Mouse (Mus musculus): Measurements from ENCODE around the gene Mdga1. TPM values are rescaled to one million over a fixed set of nuclear protein-coding genes. Genes with fewer than 3 reads are reported as not detected.

Gene Mdga1
- polyA plus RNA-seq, 1 experiment from 2014 or later = 2.5 TPM

DNA sequence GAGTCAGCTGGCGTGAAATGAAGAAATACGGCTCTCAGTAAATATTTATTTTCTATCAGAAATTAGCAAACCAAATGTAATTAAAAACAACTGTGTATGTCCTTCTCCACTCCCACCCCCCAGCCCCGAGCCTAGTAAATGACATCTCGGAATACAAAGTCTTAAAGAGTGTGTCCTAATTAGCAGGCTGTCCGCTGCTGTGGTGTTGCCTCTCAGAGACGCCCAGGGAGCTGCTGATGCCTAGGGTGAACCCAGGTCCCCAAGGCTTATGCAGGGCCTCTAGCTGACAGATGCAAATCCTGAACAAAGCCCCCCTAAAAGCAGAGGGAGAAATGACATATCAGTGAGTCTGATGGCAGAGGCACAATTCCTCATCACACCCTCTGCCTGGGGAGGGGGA lies 155.1 kb downstream of the Mdga1 start:
- H3K9me3 ChIP-seq (ENCODE audit: control insufficient read depth, low read length) = no peaks in the 10 kb centered on the region
- DNase-seq (ENCODE audit: low spot score) = no peak
- H3K4me2 ChIP-seq (ENCODE audit: low read depth) = no peak overlapping the region
- H3K4me3 ChIP-seq (ENCODE audit: low read depth, low read length) = no peak overlapping the region
- no peak for ATAC-seq (ENCODE audit: insufficient read depth, low FRiP score, low TSS enrichment)
- H3K9ac ChIP-seq (ENCODE audit: low read length) = no peak overlapping the region
- no peaks in the 10 kb centered on the region for H3K36me3 ChIP-seq (ENCODE audit: control insufficient read depth, insufficient read depth, low read length)
- no peaks in the 10 kb centered on the region for H3K4me1 ChIP-seq (ENCODE audit: control insufficient read depth, insufficient read depth, low read length)
- no peak overlapping the region for H3K27ac ChIP-seq (ENCODE audit: low read depth, low read length)
- no peaks in the 10 kb centered on the region for H3K27me3 ChIP-seq (ENCODE audit: control insufficient read depth, insufficient read depth, low read length)
- WGBS = 53% methylated on average over 6 of the region's 6 CpGs

DNA sequence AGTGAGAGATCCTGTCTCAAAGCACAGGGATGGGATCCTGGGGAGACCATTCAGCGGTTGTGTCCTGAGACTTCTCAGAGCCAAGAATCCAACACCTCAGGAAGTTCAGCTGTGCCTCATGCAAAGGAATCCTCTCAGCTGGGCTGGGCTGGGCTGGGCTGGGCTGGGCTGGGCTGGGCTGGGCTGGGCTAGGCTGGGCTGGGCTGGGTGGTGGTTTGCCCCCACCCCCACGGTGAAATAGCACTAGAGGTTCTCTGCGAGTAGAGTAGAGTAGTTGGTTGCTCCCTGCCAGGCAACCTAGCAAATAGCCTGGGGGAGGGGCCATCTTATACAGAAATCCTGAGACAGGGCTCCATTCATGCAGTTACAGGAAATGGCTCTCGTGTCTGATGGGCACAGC lies 156.6 kb downstream of the Mdga1 start:
- no peak for DNase-seq (ENCODE audit: low spot score)
- Histone ChIP-seq H3K36me3 (ENCODE audit: control insufficient read depth, insufficient read depth, low read length) (no peaks in the 10 kb centered on the region), H3K4me1 (ENCODE audit: control insufficient read depth, insufficient read depth, low read length) (no peaks in the 10 kb centered on the region), H3K27me3 (ENCODE audit: control insufficient read depth, insufficient read depth, low read length) (no peaks in the 10 kb centered on the region), H3K9me3 (ENCODE audit: control insufficient read depth, low read length) (no peaks in the 10 kb centered on the region), H3K4me3 (ENCODE audit: low read depth, low read length) (no peak overlapping the region), H3K4me2 (ENCODE audit: low read depth) (no peak overlapping the region), H3K9ac (ENCODE audit: low read length) (no peak overlapping the region), H3K27ac (ENCODE audit: low read depth, low read length) (no peak overlapping the region)
- ATAC-seq (ENCODE audit: insufficient read depth, low FRiP score, low TSS enrichment) = no peak
- WGBS = 19% methylated on average over 4 of the region's 4 CpGs

DNA sequence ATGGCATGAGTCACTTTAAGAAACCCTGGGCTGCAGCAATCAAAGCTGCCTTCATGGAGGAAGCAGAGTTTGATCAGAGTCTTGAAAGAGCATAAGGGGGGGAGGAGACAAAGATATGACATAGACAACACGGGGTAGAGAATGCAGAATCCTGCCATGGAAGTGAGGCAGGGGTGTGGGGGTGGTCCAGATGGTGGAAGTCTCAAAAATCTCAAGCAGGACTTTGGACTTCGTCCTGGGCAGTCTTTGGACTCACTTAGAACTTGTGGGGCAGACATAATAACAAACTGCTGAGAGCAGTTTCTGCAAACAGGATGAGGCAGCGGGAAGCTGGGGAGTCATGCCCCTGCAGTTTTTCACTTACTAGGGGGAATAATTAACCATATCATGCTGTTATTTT lies 166.3 kb downstream of the Mdga1 start:
- ATAC-seq (ENCODE audit: insufficient read depth, low FRiP score, low TSS enrichment) (no peak), DNase-seq (ENCODE audit: low spot score) (no peak)
- Histone ChIP-seq H3K9me3 (ENCODE audit: control insufficient read depth, low read length) (no peaks in the 10 kb centered on the region), H3K9ac (ENCODE audit: low read length) (no peak overlapping the region), H3K4me2 (ENCODE audit: low read depth) (no peak overlapping the region), H3K4me1 (ENCODE audit: control insufficient read depth, insufficient read depth, low read length) (no peaks in the 10 kb centered on the region), H3K4me3 (ENCODE audit: low read depth, low read length) (no peak overlapping the region), H3K27ac (ENCODE audit: low read depth, low read length) (no peak overlapping the region), H3K36me3 (ENCODE audit: control insufficient read depth, insufficient read depth, low read length) (no peaks in the 10 kb centered on the region), H3K27me3 (ENCODE audit: control insufficient read depth, insufficient read depth, low read length) (no peaks in the 10 kb centered on the region)
- WGBS = 80% methylated on average over 3 of the region's 3 CpGs

- H3K4me3 ChIP-seq (ENCODE audit: low read depth, low read length) = no peak overlapping the region
- no peak overlapping the region for H3K4me2 ChIP-seq (ENCODE audit: low read depth)
- no peak overlapping the region for H3K9ac ChIP-seq (ENCODE audit: low read length)
- H3K4me1 ChIP-seq (ENCODE audit: control insufficient read depth, insufficient read depth, low read length) = 0 out of 2 replicates have a peak, but pooled peaks cover 6% of the 10 kb centered on the region
- H3K27me3 ChIP-seq (ENCODE audit: control insufficient read depth, insufficient read depth, low read length) = no peaks in the 10 kb centered on the region
- peak; percentile 70 for DNase-seq (ENCODE audit: low spot score)
- H3K27ac ChIP-seq (ENCODE audit: low read depth, low read length) = no peak overlapping the region
- no peak for ATAC-seq (ENCODE audit: insufficient read depth, low FRiP score, low TSS enrichment)
- 25% methylated on average over 4 of the region's 4 CpGs for WGBS
- H3K36me3 ChIP-seq (ENCODE audit: control insufficient read depth, insufficient read depth, low read length) = no peaks in the 10 kb centered on the region
- H3K9me3 ChIP-seq (ENCODE audit: control insufficient read depth, low read length) = no peaks in the 10 kb centered on the region
Measured at GRCm38 (mm10) chr17:29801358-29801757, 168.5 kb downstream of the Mdga1 start.

DNA sequence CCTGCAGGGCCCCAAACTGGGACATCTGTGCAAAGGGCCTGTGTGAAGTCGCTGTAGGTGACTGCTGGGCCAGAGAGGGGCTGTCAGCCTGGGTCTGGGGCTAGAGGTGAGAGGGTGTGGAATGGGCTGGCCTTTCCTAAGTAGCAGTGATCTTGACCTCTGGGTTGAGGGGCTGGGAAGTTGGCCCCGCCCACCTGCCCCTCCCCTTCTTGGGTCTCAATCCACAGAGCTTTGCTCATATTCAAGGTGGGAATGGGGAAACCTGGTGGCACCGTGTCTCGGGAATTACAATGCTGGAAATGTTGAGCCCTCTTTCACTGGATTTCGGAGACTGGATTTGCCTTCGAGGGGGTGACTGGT lies 169.8 kb downstream of the Mdga1 start:
- no peak overlapping the region for H3K4me2 ChIP-seq (ENCODE audit: low read depth)
- H3K4me1 ChIP-seq (ENCODE audit: control insufficient read depth, insufficient read depth, low read length) = peaks cover 14% of the 10 kb centered on the region
- H3K9me3 ChIP-seq (ENCODE audit: control insufficient read depth, low read length) = no peaks in the 10 kb centered on the region
- ATAC-seq (ENCODE audit: insufficient read depth, low FRiP score, low TSS enrichment) = no peak
- DNase-seq (ENCODE audit: low spot score) = no peak
- H3K4me3 ChIP-seq (ENCODE audit: low read depth, low read length) = no peak overlapping the region
- H3K27ac ChIP-seq (ENCODE audit: low read depth, low read length) = no peak overlapping the region
- no peaks in the 10 kb centered on the region for H3K27me3 ChIP-seq (ENCODE audit: control insufficient read depth, insufficient read depth, low read length)
- no peak overlapping the region for H3K9ac ChIP-seq (ENCODE audit: low read length)
- H3K36me3 ChIP-seq (ENCODE audit: control insufficient read depth, insufficient read depth, low read length) = no peaks in the 10 kb centered on the region
- WGBS = 48% methylated on average over 6 of the region's 6 CpGs

- Histone ChIP-seq H3K4me3 (ENCODE audit: low read depth, low read length) (no peak overlapping the region), H3K4me2 (ENCODE audit: low read depth) (no peak overlapping the region), H3K4me1 (ENCODE audit: control insufficient read depth, insufficient read depth, low read length) (peaks cover 20% of the 10 kb centered on the region), H3K9ac (ENCODE audit: low read length) (no peak overlapping the region), H3K27me3 (ENCODE audit: control insufficient read depth, insufficient read depth, low read length) (no peaks in the 10 kb centered on the region), H3K36me3 (ENCODE audit: control insufficient read depth, insufficient read depth, low read length) (no peaks in the 10 kb centered on the region), H3K27ac (ENCODE audit: low read depth, low read length) (no peak overlapping the region), H3K9me3 (ENCODE audit: control insufficient read depth, low read length) (no peaks in the 10 kb centered on the region)
- DNase-seq (ENCODE audit: low spot score) (no peak), ATAC-seq (ENCODE audit: insufficient read depth, low FRiP score, low TSS enrichment) (no peak)
- 68% methylated on average over 21 of the region's 21 CpGs for WGBS
Measured at GRCm38 (mm10) chr17:29799398-29800095, 170.3 kb downstream of the Mdga1 start.

DNA sequence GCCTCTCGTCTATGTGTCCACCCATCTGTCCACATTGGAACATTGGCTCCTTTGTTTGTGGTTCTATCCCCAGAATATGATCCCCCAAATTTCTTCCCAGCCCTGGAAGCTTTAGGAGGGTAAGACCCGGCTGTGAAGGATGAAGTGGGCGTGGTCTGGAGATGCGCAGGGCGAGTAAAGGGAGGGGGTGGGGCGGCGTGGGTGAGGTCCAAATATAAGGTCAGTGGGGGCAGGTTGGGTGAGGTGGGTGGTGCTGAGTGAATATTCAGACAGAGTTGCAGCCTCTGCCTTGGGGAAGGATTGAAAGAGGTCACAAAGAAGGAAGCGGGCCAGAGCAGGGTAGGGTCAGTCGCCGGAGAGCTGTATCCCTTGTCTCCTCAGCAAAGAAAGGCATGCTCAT lies 171.7 kb downstream of the Mdga1 start:
- Histone ChIP-seq H3K4me1 (ENCODE audit: control insufficient read depth, insufficient read depth, low read length) (peaks cover 22% of the 10 kb centered on the region), H3K4me3 (ENCODE audit: low read depth, low read length) (no peak overlapping the region), H3K9ac (ENCODE audit: low read length) (no peak overlapping the region), H3K36me3 (ENCODE audit: control insufficient read depth, insufficient read depth, low read length) (no peaks in the 10 kb centered on the region), H3K4me2 (ENCODE audit: low read depth) (no peak overlapping the region), H3K27me3 (ENCODE audit: control insufficient read depth, insufficient read depth, low read length) (no peaks in the 10 kb centered on the region), H3K9me3 (ENCODE audit: control insufficient read depth, low read length) (no peaks in the 10 kb centered on the region), H3K27ac (ENCODE audit: low read depth, low read length) (no peak overlapping the region)
- DNase-seq (ENCODE audit: low spot score) (no peak), ATAC-seq (ENCODE audit: insufficient read depth, low FRiP score, low TSS enrichment) (no peak)
- WGBS = 22% methylated on average over 10 of the region's 10 CpGs

DNA sequence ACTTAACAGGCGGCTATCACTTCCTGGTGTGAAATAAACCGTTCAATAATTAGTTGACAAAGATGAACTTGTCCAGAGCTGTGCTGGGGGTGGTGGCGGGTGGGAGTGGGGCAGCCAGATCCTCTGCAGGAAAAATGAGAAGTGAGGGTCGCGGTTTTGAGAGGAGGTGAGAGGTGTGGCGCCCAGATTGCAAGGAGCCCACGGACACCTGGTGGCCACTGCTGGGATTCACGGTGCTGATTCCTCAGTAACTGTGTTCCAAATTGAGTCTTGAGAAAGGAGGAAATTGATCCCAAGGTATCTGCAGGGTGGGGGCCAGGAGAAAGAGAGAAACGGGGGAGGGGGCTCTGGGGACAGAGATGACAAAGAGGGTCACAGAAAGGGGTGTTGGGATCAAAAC lies 173.1 kb downstream of the Mdga1 start:
- WGBS = 53% methylated on average over 9 of the region's 9 CpGs
- Histone ChIP-seq H3K27ac (ENCODE audit: low read depth, low read length) (no peak overlapping the region), H3K36me3 (ENCODE audit: control insufficient read depth, insufficient read depth, low read length) (no peaks in the 10 kb centered on the region), H3K4me2 (ENCODE audit: low read depth) (no peak overlapping the region), H3K27me3 (ENCODE audit: control insufficient read depth, insufficient read depth, low read length) (no peaks in the 10 kb centered on the region), H3K4me3 (ENCODE audit: low read depth, low read length) (no peak overlapping the region), H3K9me3 (ENCODE audit: control insufficient read depth, low read length) (no peaks in the 10 kb centered on the region), H3K4me1 (ENCODE audit: control insufficient read depth, insufficient read depth, low read length) (peaks cover 22% of the 10 kb centered on the region), H3K9ac (ENCODE audit: low read length) (no peak overlapping the region)
- no peak for ATAC-seq (ENCODE audit: insufficient read depth, low FRiP score, low TSS enrichment)
- DNase-seq (ENCODE audit: low spot score) = no peak

- Histone ChIP-seq H3K4me2 (ENCODE audit: low read depth) (no peak overlapping the region), H3K36me3 (ENCODE audit: control insufficient read depth, insufficient read depth, low read length) (no peaks in the 10 kb centered on the region), H3K4me3 (ENCODE audit: low read depth, low read length) (no peak overlapping the region), H3K27ac (ENCODE audit: low read depth, low read length) (no peak overlapping the region), H3K4me1 (ENCODE audit: control insufficient read depth, insufficient read depth, low read length) (peaks cover 22% of the 10 kb centered on the region), H3K9ac (ENCODE audit: low read length) (no peak overlapping the region), H3K27me3 (ENCODE audit: control insufficient read depth, insufficient read depth, low read length) (no peaks in the 10 kb centered on the region), H3K9me3 (ENCODE audit: control insufficient read depth, low read length) (no peaks in the 10 kb centered on the region)
- ATAC-seq (ENCODE audit: insufficient read depth, low FRiP score, low TSS enrichment) = no peak
- 11% methylated on average over 7 of the region's 7 CpGs for WGBS
- peak; percentile 77 for DNase-seq (ENCODE audit: low spot score)
Measured at GRCm38 (mm10) chr17:29796086-29796485, 173.8 kb downstream of the Mdga1 start.
